Mouse (Mus musculus) limb, embryonic 14.5 days (tissue): Measurements from ENCODE around the gene Hba-a1. TPM values are rescaled to one million over a fixed set of nuclear protein-coding genes. Genes with fewer than 3 reads are reported as not detected.

Experiments
- ATAC-seq: fragments of 200-750 bp; cut with Nextera tagmentation; 2 replicates; pipeline ENCODE4 v1.8.0; 2017; ENCODE audit warnings: low read depth, moderate number of reproducible peaks, moderate TSS enrichment; ENCODE audit not compliant: low FRiP score
- DNase-seq: peaks from one replicate; pipeline ENCODE4 v3.0.0-alpha.2; 2015; ENCODE audit warnings: low spot score
- H3K27ac ChIP-seq: fragments of 300-500 bp; sonication (generic); replicated peaks from 2 replicates; pipeline ENCODE4 v1.5.1; 2014; ENCODE audit warnings: low read depth, mild to moderate bottlenecking, low read length, moderate library complexity, mixed read lengths
- H3K27me3 ChIP-seq: fragments of 300-500 bp; sonication (generic); 2 replicates; pipeline ENCODE4 v1.6.1; 2014; ENCODE audit warnings: low read length, mixed read lengths; ENCODE audit not compliant: control insufficient read depth, insufficient read depth
- H3K36me3 ChIP-seq: fragments of 300-500 bp; sonication (generic); 2 replicates; pipeline ENCODE4 v1.6.1; 2014; ENCODE audit warnings: mild to moderate bottlenecking, low read length, moderate library complexity, mixed read lengths; ENCODE audit not compliant: control insufficient read depth, insufficient read depth
- H3K4me1 ChIP-seq: fragments of 300-500 bp; sonication (generic); 2 replicates; pipeline ENCODE4 v1.6.1; 2014; ENCODE audit warnings: antibody characterized with exemption, low read length, mixed read lengths; ENCODE audit not compliant: control insufficient read depth, insufficient read depth
- H3K4me2 ChIP-seq: fragments of 300-500 bp; sonication (generic); replicated peaks from 2 replicates; pipeline ENCODE4 v1.6.1; 2014; ENCODE audit warnings: low read depth, mild to moderate bottlenecking, low read length, moderate library complexity; ENCODE audit not compliant: severe bottlenecking
- H3K4me3 ChIP-seq: fragments of 300-500 bp; sonication (generic); replicated peaks from 2 replicates; pipeline ENCODE4 v1.5.1; 2014; ENCODE audit warnings: low read length
- H3K9ac ChIP-seq: fragments of 300-500 bp; sonication (generic); 2 replicates; pipeline ENCODE4 v1.6.1; 2014; ENCODE audit warnings: mild to moderate bottlenecking, low read depth, low read length, moderate library complexity; ENCODE audit not compliant: severe bottlenecking
- H3K9me3 ChIP-seq: fragments of 300-500 bp; sonication (generic); 2 replicates; pipeline ENCODE4 v1.6.1; 2016; ENCODE audit warnings: low read length; ENCODE audit not compliant: control insufficient read depth
- POLR2A ChIP-seq: fragments of 200-500 bp; IDR thresholded peaks from 2 replicates; pipeline ENCODE4 v1.8.0; 2012; ENCODE audit warnings: inconsistent platforms, mild to moderate bottlenecking, moderate library complexity, borderline replicate concordance; ENCODE audit not compliant: insufficient read depth, insufficient read length; ENCODE audit errors: extremely low read depth
- WGBS: fragments of 180-500 bp; shearing (Covaris S2); extraction: QIAGEN DNeasy Blood & Tissue Kit; methylation state at CpG from one replicate; pipeline ENCODE4 v1.1.7; 2014; 5-methylcytosine and 5-hydroxymethylcytosine counted together
- polyA plus RNA-seq, 2 experiments: library from polyadenylated mRNA; depleted of rRNA in 1 of 2; stranded (reverse) in 1 of 2; unstranded in 1 of 2; fragments of >200 nt; fragmentation: Nextera tagmentation in 1 of 2; extraction: Ambion mirVana in 1 of 2; gene quantifications; 2 replicates each; pipeline versions ENCODE4 v1.2.1 to v1.2.3; 2012 to 2014

Hba-a1 gene
- polyA plus RNA-seq, 2 experiments = 4,119 to 5,793 TPM

DNA sequence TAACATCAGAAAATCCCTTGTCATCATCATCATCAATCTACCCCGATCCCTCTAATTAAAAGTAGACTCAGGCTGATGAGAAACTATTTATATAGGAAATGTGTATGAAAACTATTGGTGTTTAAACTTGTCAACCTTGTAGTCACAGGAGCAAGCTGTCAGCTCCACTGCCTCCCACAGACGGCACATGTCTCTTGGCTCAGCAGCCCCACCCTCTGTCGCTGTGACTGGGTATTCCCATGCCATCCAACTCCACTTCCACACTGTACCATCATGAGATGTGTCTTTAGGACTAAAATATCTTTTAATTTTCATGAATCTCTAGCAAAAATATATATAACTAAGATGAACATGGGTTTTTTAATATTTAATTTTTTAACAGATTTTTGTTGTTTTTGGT lies 35.0 kb upstream of the Hba-a1 start:
- Histone ChIP-seq H3K4me3 (no peak overlapping the region), H3K27ac (no peak overlapping the region), H3K4me2 (no peak overlapping the region), H3K9ac (no peak overlapping the region), H3K27me3 (no peaks in the 10 kb centered on the region), H3K9me3 (no peaks in the 10 kb centered on the region), H3K36me3 (peaks cover 69% of the 10 kb centered on the region), H3K4me1 (no peaks in the 10 kb centered on the region)
- TF ChIP-seq POLR2A = no peak
- ATAC-seq (no peak), DNase-seq (no peak)
- 82% methylated on average over 3 of the region's 3 CpGs for WGBS

GRCm38 (mm10) chr11:32250880-32251763 lies 32.2 kb upstream of the Hba-a1 start:
- no peak overlapping the region for H3K4me3 ChIP-seq
- TF ChIP-seq POLR2A = no peak
- peaks cover 61% of the 10 kb centered on the region for H3K36me3 ChIP-seq
- H3K27ac ChIP-seq = no peak overlapping the region
- H3K9ac ChIP-seq = no peak overlapping the region
- DNase-seq (no peak), ATAC-seq (no peak)
- no peaks in the 10 kb centered on the region for H3K27me3 ChIP-seq
- no peak overlapping the region for H3K4me2 ChIP-seq
- no peaks in the 10 kb centered on the region for H3K4me1 ChIP-seq
- WGBS = 81% methylated on average over 8 of the region's 8 CpGs
- no peaks in the 10 kb centered on the region for H3K9me3 ChIP-seq

GRCm38 (mm10) chr11:32253121-32253520 lies 30.2 kb upstream of the Hba-a1 start:
- no peak for ATAC-seq
- H3K27ac ChIP-seq = no peak overlapping the region
- no peak overlapping the region for H3K9ac ChIP-seq
- 100% methylated on average over 1 of the region's 1 CpGs for WGBS
- no peak overlapping the region for H3K4me2 ChIP-seq
- H3K36me3 ChIP-seq = peaks cover 44% of the 10 kb centered on the region
- no peaks in the 10 kb centered on the region for H3K27me3 ChIP-seq
- no peaks in the 10 kb centered on the region for H3K4me1 ChIP-seq
- H3K4me3 ChIP-seq = no peak overlapping the region
- no peaks in the 10 kb centered on the region for H3K9me3 ChIP-seq
- DNase-seq = no peak
- TF ChIP-seq POLR2A = no peak

GRCm38 (mm10) chr11:32256146-32256545 lies 27.2 kb upstream of the Hba-a1 start:
- ATAC-seq (no peak), DNase-seq (no peak)
- H3K36me3 ChIP-seq = peaks cover 33% of the 10 kb centered on the region
- 100% methylated on average over 1 of the region's 1 CpGs for WGBS
- H3K4me3 ChIP-seq = no peak overlapping the region
- H3K9ac ChIP-seq = no peak overlapping the region
- H3K9me3 ChIP-seq = no peaks in the 10 kb centered on the region
- TF ChIP-seq POLR2A = no peak
- no peaks in the 10 kb centered on the region for H3K27me3 ChIP-seq
- H3K4me2 ChIP-seq = no peak overlapping the region
- H3K27ac ChIP-seq = no peak overlapping the region
- H3K4me1 ChIP-seq = no peaks in the 10 kb centered on the region

DNA sequence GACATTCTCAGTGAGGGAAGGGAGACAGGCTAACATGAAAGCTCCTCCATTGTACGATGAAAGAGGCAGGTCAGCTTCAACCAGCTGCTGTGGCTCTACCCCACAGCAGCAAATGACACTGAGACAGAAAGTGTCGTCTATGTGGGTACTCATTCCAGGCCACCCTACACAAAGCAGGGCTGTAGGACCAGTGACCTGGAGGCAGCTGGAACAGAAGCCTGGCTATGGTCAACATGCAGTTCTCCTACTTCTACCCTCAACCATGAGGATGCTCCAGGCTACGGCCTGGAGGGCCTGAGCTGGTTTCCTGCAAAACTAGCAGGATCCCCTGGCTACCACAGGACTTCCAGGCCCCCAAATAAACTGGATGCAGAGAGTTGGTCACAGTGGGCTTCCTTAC lies 26.7 kb upstream of the Hba-a1 start:
- Histone ChIP-seq H3K9me3 (no peaks in the 10 kb centered on the region), H3K4me3 (no peak overlapping the region), H3K4me2 (no peak overlapping the region), H3K9ac (no peak overlapping the region), H3K27me3 (no peaks in the 10 kb centered on the region), H3K27ac (no peak overlapping the region), H3K36me3 (peaks cover 35% of the 10 kb centered on the region), H3K4me1 (no peaks in the 10 kb centered on the region)
- DNase-seq = no peak
- WGBS = 88% methylated on average over 3 of the region's 3 CpGs
- TF ChIP-seq POLR2A = no peak
- no peak for ATAC-seq
